Mouse (Mus musculus) 3134 (cell line): ENCODE results near the gene Ada.

Source experiments
- DNase-seq: peaks from one replicate; pipeline ENCODE4 v3.0.0-alpha.2; 2011; ENCODE audit warnings: low spot score; ENCODE audit not compliant: insufficient read length; ENCODE audit errors: extremely low read depth

Ada gene

GRCm38 (mm10) chr2:163749647-163750611, at the start of gene Ada:
Gene Ada, minus strand, starts transcription at chr2:163750239.
- DNase-seq, result peak; percentile 72

GRCm38 (mm10) chr2:163798411-163798810, 48.4 kb upstream of the Ada start:
- DNase-seq, result peak; percentile 73

GRCm38 (mm10) chr2:163788484-163788883, 38.4 kb upstream of the Ada start:
- DNase-seq, result peak; percentile 33

- no peak for DNase-seq
Measured at GRCm38 (mm10) chr2:163787709-163788108, 37.7 kb upstream of the Ada start.

GRCm38 (mm10) chr2:163787086-163787485, 37.0 kb upstream of the Ada start:
- DNase-seq, result no peak

GRCm38 (mm10) chr2:163783901-163784300, 33.9 kb upstream of the Ada start:
- no peak for DNase-seq

GRCm38 (mm10) chr2:163783368-163783767, 33.3 kb upstream of the Ada start:
- DNase-seq, result no peak

GRCm38 (mm10) chr2:163778896-163779295, 28.9 kb upstream of the Ada start:
- no peak for DNase-seq

- DNase-seq, result no peak
Measured at GRCm38 (mm10) chr2:163777061-163777460, 27.0 kb upstream of the Ada start.

- no peak for DNase-seq
Measured at GRCm38 (mm10) chr2:163776661-163777060, 26.6 kb upstream of the Ada start.

GRCm38 (mm10) chr2:163770731-163771130, 20.7 kb upstream of the Ada start:
- no peak for DNase-seq

GRCm38 (mm10) chr2:163766890-163767289, 16.9 kb upstream of the Ada start:
- no peak for DNase-seq

GRCm38 (mm10) chr2:163766261-163766660, 16.2 kb upstream of the Ada start:
- DNase-seq, result no peak

- DNase-seq, result no peak
Measured at GRCm38 (mm10) chr2:163761402-163761801, 11.4 kb upstream of the Ada start.

- no peak for DNase-seq
Measured at GRCm38 (mm10) chr2:163760589-163760988, 10.6 kb upstream of the Ada start.

- DNase-seq, result no peak
Measured at GRCm38 (mm10) chr2:163758146-163758545, 8.1 kb upstream of the Ada start.

GRCm38 (mm10) chr2:163756723-163757122, 6.7 kb upstream of the Ada start:
- DNase-seq, result peak; percentile 33

GRCm38 (mm10) chr2:163754228-163754627, 4.2 kb upstream of the Ada start:
- no peak for DNase-seq

- DNase-seq, result no peak
Measured at GRCm38 (mm10) chr2:163744801-163745570, 5.1 kb downstream of the Ada start.

GRCm38 (mm10) chr2:163743357-163743756, 6.7 kb downstream of the Ada start:
- DNase-seq, result no peak

GRCm38 (mm10) chr2:163742656-163743055, 7.4 kb downstream of the Ada start:
- DNase-seq, result no peak

GRCm38 (mm10) chr2:163735980-163736379, 14.1 kb downstream of the Ada start:
- DNase-seq, result no peak
